Mouse (Mus musculus): Measurements from ENCODE around the gene Slc8a1.

GRCm38 (mm10) chr17:81679616-81680015 is 58.6 kb downstream of the Slc8a1 start:
- TF ChIP-seq CTCF (IDR thresholded peaks at IDR 0.05; ENCODE audit: insufficient read depth, low read depth, low read length) (no peak), POLR2A (IDR thresholded peaks at IDR 0.05; ENCODE audit: insufficient read depth, low read depth, low read length) (no peak)
